Mouse (Mus musculus) WW6 (cell line): ENCODE results near the gene Ndufs8.

Source experiments
- DNase-seq: peaks from one replicate; pipeline ENCODE4 v3.0.0-alpha.2; 2013; ENCODE audit warnings: low read depth, low spot score

The Ndufs8 gene

DNA sequence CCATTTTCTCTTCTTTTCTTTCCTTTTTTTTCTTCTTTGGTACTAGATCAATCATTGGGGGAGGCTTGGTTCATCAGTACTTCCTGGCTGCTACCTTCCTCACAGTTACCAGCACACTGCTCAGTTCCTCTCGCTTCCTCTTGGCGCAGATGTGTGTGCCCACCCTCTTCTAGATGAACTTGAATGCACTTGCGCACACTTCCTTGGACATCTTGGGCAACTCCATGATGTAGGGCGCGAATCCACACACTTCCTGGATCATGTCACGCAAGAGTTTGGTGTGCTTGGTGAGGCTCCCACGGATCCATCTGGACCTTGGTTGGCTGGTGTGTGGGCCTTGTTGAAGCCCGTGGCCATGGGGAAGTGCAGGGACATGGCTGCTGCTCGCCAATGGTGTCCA, 19.1 kb upstream of the Ndufs8 start:
- DNase-seq = no peak

DNA sequence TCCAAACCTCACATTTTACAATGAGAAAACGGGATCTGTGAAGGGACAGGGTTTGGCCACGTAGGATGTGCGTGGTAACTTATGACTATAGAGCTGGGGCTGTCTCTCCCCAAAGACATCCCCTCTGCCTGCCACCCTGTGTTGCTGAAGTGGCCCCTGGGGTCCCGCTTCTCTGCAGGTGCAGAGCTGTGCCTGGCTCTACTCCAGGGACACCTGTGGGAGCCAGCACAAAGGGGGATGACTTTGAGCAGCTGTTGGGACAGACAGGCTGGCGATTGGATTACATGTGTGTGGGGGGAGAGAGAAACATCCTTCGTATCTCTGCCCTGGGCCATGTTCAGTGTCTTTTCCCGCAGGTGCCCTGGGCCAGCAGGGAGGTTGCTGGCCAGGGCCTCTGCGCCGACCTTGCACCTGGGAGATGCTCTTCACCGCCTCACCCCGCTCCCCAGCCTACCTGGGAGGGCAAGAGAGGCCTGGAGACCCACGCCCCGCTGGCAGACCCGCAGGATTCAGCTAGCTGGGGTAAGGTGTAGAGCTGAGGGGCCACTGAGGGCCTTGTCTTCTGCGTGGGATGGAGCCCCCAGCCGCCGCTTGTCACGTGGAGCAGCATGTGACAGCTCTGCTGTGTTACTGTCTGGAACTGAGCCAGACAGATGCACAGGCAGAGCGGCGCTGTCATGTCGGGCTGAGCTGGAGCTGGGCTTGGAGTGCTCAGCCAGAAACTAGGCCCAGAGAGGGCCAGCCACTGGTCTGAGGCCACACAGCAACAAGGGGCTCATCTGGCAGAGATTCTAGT, 17.9 kb upstream of the Ndufs8 start:
- no peak for DNase-seq

GRCm38 (mm10) chr19:3929211-3929941, 16.8 kb upstream of the Ndufs8 start, which contains the start of gene Aldh3b1:
Gene Aldh3b1, minus strand, starts transcription at chr19:3929808.
- DNase-seq = no peak

DNA sequence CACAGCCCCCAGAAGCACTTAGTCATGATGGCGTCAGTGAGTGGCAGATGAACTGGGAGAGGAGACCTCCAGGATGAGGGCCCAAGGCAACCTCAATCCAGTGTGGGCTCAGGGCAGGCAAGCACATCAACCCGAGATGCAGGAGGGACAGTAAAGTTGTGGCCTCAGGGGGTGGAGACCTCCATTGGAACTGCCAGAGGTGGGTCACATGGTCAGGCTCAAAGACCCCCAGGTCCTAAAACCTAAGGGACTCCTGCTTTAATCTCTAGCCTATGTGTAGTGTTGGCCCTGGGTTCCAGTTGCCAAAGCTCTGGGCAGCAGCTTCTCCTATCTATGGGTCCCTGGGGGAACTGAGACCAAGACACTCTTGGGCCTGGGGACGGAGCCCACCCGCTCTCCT, 16.2 kb upstream of the Ndufs8 start:
- no peak for DNase-seq

DNA sequence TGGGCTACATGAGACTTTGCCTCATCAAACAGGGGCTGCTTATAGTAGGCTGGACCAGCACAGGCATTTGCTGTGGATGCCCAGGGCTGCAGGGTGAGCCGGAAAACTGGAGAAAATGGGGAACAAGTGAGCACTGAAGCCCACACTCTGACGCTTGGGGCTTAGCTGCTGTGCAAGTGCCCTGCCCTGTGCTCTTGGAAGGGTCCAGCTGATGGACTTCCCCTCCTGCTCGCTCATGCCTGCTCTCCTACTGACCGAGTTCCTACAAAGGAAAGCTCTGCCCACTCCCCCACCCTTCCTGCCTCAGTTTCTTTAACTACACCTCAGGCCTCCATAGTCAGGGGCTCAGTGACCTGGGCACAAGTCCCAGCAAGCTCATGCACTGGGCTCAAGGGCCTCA, 15.4 kb upstream of the Ndufs8 start:
- DNase-seq = no peak

DNA sequence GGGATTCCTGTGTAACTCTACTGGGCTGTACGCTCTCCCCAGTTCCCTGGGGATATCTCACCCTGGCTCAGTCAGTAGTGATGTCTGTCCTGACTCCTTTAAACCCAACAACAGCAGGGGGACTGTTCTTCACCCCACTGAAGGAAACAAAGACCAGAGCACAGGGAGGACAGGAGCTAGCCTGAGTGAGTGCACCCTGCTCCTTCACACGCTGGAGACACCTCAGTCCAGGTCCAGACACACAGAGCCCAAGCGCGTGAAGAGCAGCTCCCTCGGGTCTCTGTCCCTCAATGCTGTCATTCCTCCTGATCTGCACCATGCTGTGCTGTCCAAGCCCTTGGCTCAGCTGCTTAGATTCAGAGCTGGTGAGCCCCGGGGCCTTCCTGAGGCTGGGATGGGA, 14.1 kb upstream of the Ndufs8 start:
- no peak for DNase-seq

- DNase-seq = no peak
Measured at GRCm38 (mm10) chr19:3926279-3926678, 13.7 kb upstream of the Ndufs8 start.

GRCm38 (mm10) chr19:3925859-3926258, 13.3 kb upstream of the Ndufs8 start:
- DNase-seq = no peak

GRCm38 (mm10) chr19:3924868-3925267, 12.3 kb upstream of the Ndufs8 start:
- DNase-seq = no peak

- no peak for DNase-seq
Measured at GRCm38 (mm10) chr19:3924190-3924589, 11.6 kb upstream of the Ndufs8 start.

- no peak for DNase-seq
Measured at GRCm38 (mm10) chr19:3923586-3923985, 11.0 kb upstream of the Ndufs8 start.

- DNase-seq = no peak
Measured at GRCm38 (mm10) chr19:3922661-3923371, 10.2 kb upstream of the Ndufs8 start.

DNA sequence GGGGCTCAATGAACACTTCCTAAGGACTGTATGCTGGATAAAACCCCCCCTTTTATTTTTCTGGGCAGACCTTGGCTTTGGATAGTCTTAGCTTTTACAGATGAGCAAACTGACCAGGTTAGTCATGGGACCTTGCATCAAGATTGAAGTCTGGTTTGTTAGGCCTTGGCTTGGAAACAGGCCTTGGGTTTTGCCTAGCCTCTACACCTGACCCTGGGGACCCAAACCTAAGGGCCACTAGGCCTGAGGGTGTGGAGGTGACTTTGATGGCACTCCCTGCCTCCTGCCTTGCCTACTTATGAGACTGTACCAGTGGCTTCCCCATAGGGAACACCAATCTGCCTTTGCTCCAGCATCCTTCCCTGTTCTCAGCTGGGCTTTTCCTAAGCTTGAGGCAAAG, 7.4 kb upstream of the Ndufs8 start:
- no peak for DNase-seq

DNA sequence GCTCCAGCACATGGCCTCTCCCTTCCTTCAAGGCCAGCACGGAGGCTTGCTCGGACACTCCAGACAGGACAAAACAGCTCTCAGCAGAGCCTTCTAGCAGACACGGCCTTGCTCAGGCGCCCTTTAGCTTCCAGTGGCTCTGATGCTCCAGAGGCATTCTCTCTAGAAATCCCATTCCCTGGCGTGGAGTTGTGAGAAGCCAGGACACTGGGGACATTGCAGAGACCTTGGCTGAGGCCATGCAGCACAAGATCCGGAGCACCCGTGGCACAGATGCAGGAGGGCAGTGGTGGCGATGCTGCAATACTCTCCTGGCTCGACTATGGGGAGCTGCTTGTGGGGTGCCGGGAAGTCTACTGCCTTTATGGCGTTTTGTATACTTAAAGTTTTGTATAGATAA, 4.2 kb upstream of the Ndufs8 start:
- no peak for DNase-seq

DNA sequence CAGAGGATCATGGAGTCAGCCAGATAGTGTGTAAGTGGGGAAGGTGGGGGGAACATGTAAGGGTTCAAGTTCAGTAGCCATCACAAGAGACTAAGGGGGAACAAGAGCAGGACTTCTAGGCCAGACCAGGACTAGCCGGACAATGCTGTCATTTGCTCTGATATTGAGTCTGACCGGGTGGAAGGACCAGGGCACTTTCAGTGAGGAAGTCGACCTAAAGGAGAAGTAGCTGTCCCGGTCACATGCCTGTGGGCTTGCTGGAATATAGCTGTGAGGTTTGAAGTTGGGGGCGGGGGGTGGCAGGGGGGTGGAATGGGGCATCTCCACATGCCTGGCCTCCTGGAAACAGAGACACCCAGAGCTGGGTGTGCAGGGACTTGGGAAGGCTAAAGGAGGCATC, 2.0 kb upstream of the Ndufs8 start:
- DNase-seq = no peak

DNA sequence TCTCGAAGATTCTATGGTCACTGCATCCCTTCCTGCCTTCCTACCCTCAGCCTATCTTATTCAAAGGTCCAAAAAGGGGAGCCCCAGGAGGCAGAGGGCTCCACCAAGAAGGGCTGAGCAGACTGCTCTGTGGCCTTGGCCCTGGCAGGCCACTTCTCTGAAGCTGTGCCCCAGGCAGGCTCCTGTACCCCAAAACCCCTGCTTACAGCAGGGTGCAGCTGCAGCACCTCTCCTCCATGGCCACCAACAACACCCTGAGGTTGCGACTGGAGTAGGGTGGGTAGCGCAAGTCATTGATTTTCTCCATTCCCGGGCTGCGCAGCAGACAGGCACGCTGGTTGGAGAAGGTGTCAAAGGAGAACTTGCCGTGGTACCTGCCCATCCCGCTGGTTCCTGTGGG, 1.1 kb upstream of the Ndufs8 start:
- no peak for DNase-seq

DNA sequence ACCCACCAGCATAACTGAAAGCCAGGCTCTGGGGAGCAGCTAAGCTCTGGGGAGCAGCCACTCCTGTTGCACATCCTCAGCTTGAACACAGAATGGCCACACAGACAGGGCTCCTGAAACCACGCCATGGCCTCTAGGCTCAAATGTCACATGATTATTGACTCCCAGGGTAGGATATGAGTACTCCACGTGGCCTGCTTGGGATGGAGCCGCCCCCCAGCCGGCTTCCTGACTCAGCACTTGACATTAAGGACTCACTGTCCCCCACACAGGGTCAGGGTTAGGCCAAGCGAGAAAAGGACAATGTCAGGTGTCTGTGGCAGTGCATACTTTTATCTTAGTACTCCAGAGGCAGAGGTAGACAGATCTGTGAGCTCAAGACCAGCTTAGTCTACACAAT, 2.4 kb downstream of the Ndufs8 start:
- no peak for DNase-seq

DNA sequence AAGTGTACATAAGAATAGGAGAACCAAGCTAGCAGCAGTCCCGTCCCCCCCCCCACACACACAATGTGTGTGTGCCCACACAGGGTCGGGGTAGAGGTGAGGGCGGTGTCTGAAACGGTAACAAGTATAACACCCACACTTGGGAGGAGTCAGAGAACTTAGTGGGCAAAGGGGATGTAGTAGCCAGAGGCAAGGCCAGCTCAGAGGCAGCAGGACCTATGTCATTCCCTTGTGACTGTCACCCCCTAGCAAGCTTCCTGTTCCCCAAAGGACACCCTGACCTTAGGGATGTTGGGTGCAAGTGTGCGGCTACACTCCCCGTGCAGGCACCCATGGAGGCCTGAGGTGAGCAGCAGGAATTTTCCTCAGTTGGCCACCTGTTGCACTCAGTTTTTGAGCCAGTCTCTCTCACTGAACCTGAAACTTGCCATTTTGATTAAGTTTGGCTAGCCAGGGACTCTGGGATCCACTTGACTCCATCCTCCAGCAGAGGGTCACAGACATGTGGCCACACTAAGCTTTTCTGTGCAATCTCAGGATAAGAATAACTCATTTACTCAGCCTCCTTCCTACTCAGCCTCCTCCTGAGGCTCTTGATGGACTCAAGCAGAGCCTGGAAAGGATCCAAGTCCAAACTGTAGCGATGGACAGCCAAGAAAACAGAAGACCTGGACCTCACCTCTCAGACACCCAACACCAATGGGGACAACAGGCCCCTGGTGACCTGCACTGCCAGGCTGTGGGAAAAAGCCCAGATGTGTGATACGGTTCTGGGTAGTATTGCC, 4.5 kb downstream of the Ndufs8 start:
- DNase-seq = no peak

GRCm38 (mm10) chr19:3906795-3907786, 5.5 kb downstream of the Ndufs8 start, which contains the start of gene Tcirg1:
Gene Tcirg1, minus strand, starts transcription at chr19:3907133.
- no peak for DNase-seq

GRCm38 (mm10) chr19:3906326-3906725, 6.2 kb downstream of the Ndufs8 start:
- DNase-seq = no peak
